8 mouse cellular contexts compared by ENCODE assay signal in genomic region chr11:43747233-43748226, GRCm38 (mm10). TPM values are rescaled to one million over a fixed set of nuclear protein-coding genes. Genes with fewer than 3 reads are reported as not detected.
DNase-seq lines count a peak whose midpoint lies in the region; ATAC-seq lines count a peak whose summit lies in the region.

Gene Ttc1 (minus strand): TSS chr11:43748008.

- peak within 1 kb of the TSS; percentile 63 for H3K9ac ChIP-seq in hindbrain, embryonic 16.5 days (ENCODE audit: low read depth, low read length)

- H3K27ac ChIP-seq in hindbrain, embryonic 16.5 days (ENCODE audit: low read depth, low read length): peak within 1 kb of the TSS; percentile 1
- H3K27ac ChIP-seq in macrophage: peak within 1 kb of the TSS; percentile 59

- 3% methylated on average over 47 of the region's 47 CpGs for WGBS in hindbrain, embryonic 16.5 days
- 2% methylated on average over 47 of the region's 47 CpGs for WGBS in macrophage (ENCODE audit: missing documents)

- 0 out of 2 replicates have a peak, but pooled peaks cover 2% of the 10 kb centered on the region for H3K27me3 ChIP-seq in hindbrain, embryonic 16.5 days (replicated peaks; ENCODE audit: control insufficient read depth, insufficient read depth, low read length)

- peak; percentile 95 for DNase-seq in WW6 (ENCODE audit: low read depth, low spot score)
- peak; percentile 89 to 94 for DNase-seq in cerebellum, postnatal 4 days (ENCODE audit: low spot score in 2 of 2)
- DNase-seq in gastrocnemius, adult 18-20 months (ENCODE audit: low spot score): peak; percentile 98
- DNase-seq in left cerebral cortex, adult 18-20 months (ENCODE audit: low spot score in 2 of 2): peak; percentile 98 to 99
- peak; percentile 99 for DNase-seq in right cerebral cortex, adult 18-20 months
- DNase-seq in urinary bladder, postnatal 10 days (ENCODE audit: low spot score): peak; percentile 86

- ATAC-seq in hindbrain, embryonic 16.5 days: peak; percentile 99

- peaks cover 51% of the 10 kb centered on the region for H3K79me2 ChIP-seq in macrophage (ENCODE audit: inconsistent target)

- H3K4me2 ChIP-seq in hindbrain, embryonic 16.5 days (ENCODE audit: low read length): peak within 1 kb of the TSS; percentile 83

- H3K9me3 ChIP-seq in hindbrain, embryonic 16.5 days (ENCODE audit: control insufficient read depth, low read length): no peaks in the 10 kb centered on the region

- H3K36me3 ChIP-seq in hindbrain, embryonic 16.5 days (ENCODE audit: control insufficient read depth, insufficient read depth, low read length): peaks cover 21% of the 10 kb centered on the region
- peaks cover 28% of the 10 kb centered on the region for H3K36me3 ChIP-seq in macrophage (ENCODE audit: inconsistent target)

- peak within 1 kb of the TSS; percentile 52 for H3K4me3 ChIP-seq in hindbrain, embryonic 16.5 days (ENCODE audit: low read length)
- peak within 1 kb of the TSS; percentile 88 for H3K4me3 ChIP-seq in macrophage (ENCODE audit: inconsistent target)

- H3K4me1 ChIP-seq in hindbrain, embryonic 16.5 days (ENCODE audit: control insufficient read depth, insufficient read depth, low read depth, low read length): peaks cover 8% of the 10 kb centered on the region

RNA-seq across cellular contexts. Expression of gene Ttc1, which starts in this region (rescaled TPM):
- 10 to 100 TPM; 65.1 to 65.9 TPM for total RNA-seq in gastrocnemius, adult 18-20 months (2021)
- polyA plus RNA-seq in hindbrain, embryonic 16.5 days (2015; fragmentation: Nextera tagmentation; extraction: Ambion mirVana): 69.4 and 70.1 TPM in 2 replicates
- 10 to 100 TPM; 67.8 to 69.4 TPM for total RNA-seq in left cerebral cortex, adult 18-20 months (2021)
- total RNA-seq in macrophage (2018; cell fraction: chromatin; rRNA removed): 10 to 100 TPM; 50.6 to 94.0 (median 78.0) TPM
- total RNA-seq in macrophage (2018; cell fraction: cytosol; rRNA removed): 10 to 100 TPM; 49.2 to 92.4 (median 68.1) TPM
- 10 to 100 TPM; 39.9 to 74.6 (median 55.2) TPM for total RNA-seq in macrophage (2018; cell fraction: nucleus; rRNA removed)
- 55.8 to 95.0 TPM (median 62.2 TPM) in 3 replicates for polyA plus RNA-seq in macrophage (2018)

Comparison
In these comparisons a context has a peak if more than half of its experiments do, and no peak if none do; other contexts are left out.
1. Peak in every context shown above with its lines: DNase-seq, ATAC-seq, H3K4me3 ChIP-seq and H3K27ac ChIP-seq.